21 mouse cellular contexts compared by ENCODE assay signal in genomic region chrX:151811481-151811880, GRCm38 (mm10). TPM values are rescaled to one million over a fixed set of nuclear protein-coding genes. Genes with fewer than 3 reads are reported as not detected.
DNase-seq lines count a peak whose midpoint lies in the region; ATAC-seq lines count a peak whose summit lies in the region.
"Had no signal": no experiment of that assay in that cellular context is flagged by ENCODE, and none has a peak within 500 bp of the region (broad histone marks: within the 10 kb centered on the region; RNA-seq: fewer than 3 reads in every experiment).

No protein-coding gene starts in this region.

- ATAC-seq in frontal cortex, adult (ENCODE audit: low TSS enrichment): peak; percentile 38; the same call in 1 of the 2 replicates
- ATAC-seq in heart, embryonic 11.5 days (replicated peaks; ENCODE audit: insufficient number of reproducible peaks, low FRiP score, low TSS enrichment): no peak
- ATAC-seq: CD4-positive, CD25-positive, alpha-beta regulatory T cell, adult 4 months; forebrain, embryonic 13.5 days; forebrain, postnatal 0 days; intestine, embryonic 16.5 days had no signal

- intact Hi-C loops in heart, postnatal 10 days (cut with DNase I): no loop called here

- DNase-seq in frontal cortex, adult 2 months (ENCODE audit: extremely low spot score in 1 of 2, low spot score in 1 of 2): no peak
- DNase-seq in heart, postnatal 10 days: peak; percentile 13 to 23
- peak; percentile 10 for DNase-seq in kidney, postnatal 10 days
- no peak for DNase-seq in kidney, adult 9 months
- peak; percentile 30 for DNase-seq in fibroblast of lung, adult 2 months (ENCODE audit: low read depth)
- DNase-seq: adrenal gland, postnatal 10 days; B cell, adult 2 months; cerebellum, adult 11-12 months; cerebellum, adult 9-10 months; cerebellum, postnatal 25 days; forebrain, postnatal 0 days; gastrocnemius, postnatal 10 days had no signal

- no peak overlapping the region for H3K4me3 ChIP-seq in heart, embryonic 11.5 days (ENCODE audit: low read depth, low read length)
- H3K4me3 ChIP-seq: embryonic facial prominence, embryonic 13.5 days; forebrain, embryonic 13.5 days; heart, embryonic 10.5 days had no signal

- H3K9me3 ChIP-seq in heart, embryonic 11.5 days (replicated peaks; ENCODE audit: control insufficient read depth, low read length): no peaks in the 10 kb centered on the region
- H3K9me3 ChIP-seq: embryonic facial prominence, embryonic 13.5 days; forebrain, embryonic 13.5 days; G1E; heart, embryonic 10.5 days had no signal

- no peak overlapping the region for H3K4me2 ChIP-seq in heart, embryonic 11.5 days
- H3K4me2 ChIP-seq: embryonic facial prominence, embryonic 13.5 days; forebrain, embryonic 13.5 days; hindbrain, embryonic 14.5 days had no signal

- no peak overlapping the region for H3K27ac ChIP-seq in heart, embryonic 11.5 days (ENCODE audit: low read depth, low read length)
- H3K27ac ChIP-seq: embryonic facial prominence, embryonic 13.5 days; forebrain, embryonic 13.5 days; heart, embryonic 10.5 days; hindbrain, embryonic 14.5 days had no signal

- H3K27me3 ChIP-seq in heart, embryonic 11.5 days (ENCODE audit: control insufficient read depth, insufficient read depth, low read length): no peaks in the 10 kb centered on the region
- H3K27me3 ChIP-seq: forebrain, embryonic 13.5 days had no signal

- 78% methylated on average over 6 of the region's 6 CpGs for WGBS in heart, embryonic 11.5 days (ENCODE audit: insufficient replicate concordance)

- H3K9ac ChIP-seq in heart, embryonic 11.5 days (ENCODE audit: low read depth, low read length): no peak overlapping the region
- H3K9ac ChIP-seq: embryonic facial prominence, embryonic 13.5 days; forebrain, embryonic 13.5 days; forebrain, postnatal 0 days; hindbrain, embryonic 14.5 days had no signal

- no peaks in the 10 kb centered on the region for H3K36me3 ChIP-seq in heart, embryonic 11.5 days (ENCODE audit: control insufficient read depth, insufficient read depth, low read length)

- no peaks in the 10 kb centered on the region for H3K4me1 ChIP-seq in heart, embryonic 11.5 days (ENCODE audit: control insufficient read depth, insufficient read depth, low read length)
- H3K4me1 ChIP-seq: embryonic facial prominence, embryonic 13.5 days; forebrain, embryonic 13.5 days; heart, embryonic 10.5 days had no signal

RNA-seq across cellular contexts. Expression of gene Huwe1, which starts 10.9 kb away (rescaled TPM):
- 86.3 and 106 TPM in 2 replicates for polyA plus RNA-seq in frontal cortex, adult 2 months (2012; rRNA removed)
- 100 to 1,000 TPM; 166 to 196 TPM for total RNA-seq in heart, postnatal 10 days (2021)
- polyA plus RNA-seq in heart, embryonic 11.5 days (2014; fragmentation: Nextera tagmentation; extraction: Ambion mirVana): 39.2 and 63.8 TPM in 2 replicates

Comparison
In these comparisons a context has a peak if more than half of its experiments do, and no peak if none do; other contexts are left out.
1. DNase-seq: peak in heart, postnatal 10 days (2 of 2), kidney, postnatal 10 days (single experiment) and fibroblast of lung, adult 2 months (single experiment); none in frontal cortex, adult 2 months (0 of 2) and kidney, adult 9 months (single experiment).